Mouse (Mus musculus): ENCODE measurements around the gene Fcgr4. TPM values are rescaled to one million over a fixed set of nuclear protein-coding genes. Genes with fewer than 3 reads are reported as not detected.

The Fcgr4 gene
- polyA plus RNA-seq, 1 experiment = 24.3 TPM

- Histone ChIP-seq H3K27ac (ENCODE audit: control insufficient read depth, insufficient read depth, low read depth, low read length, poor library complexity) (peak overlapping the region; percentile 71), H3K4me1 (ENCODE audit: control insufficient read depth, insufficient read depth, low read length) (peaks cover 1% of the 10 kb centered on the region), H3K4me3 (replicated peaks; ENCODE audit: control insufficient read depth, low read depth, low read length) (peak overlapping the region; percentile 44)
- TF ChIP-seq POLR2A (IDR thresholded peaks at IDR 0.05; ENCODE audit: borderline replicate concordance, control insufficient read depth, low read depth, low read length) = peak; percentile 47; the same call in 1 of the 2 replicates
- no peak for TF ChIP-seq CTCF (IDR thresholded peaks at IDR 0.05; ENCODE audit: control insufficient read depth, insufficient read depth, low read length)
- 5% methylated on average over 21 of the region's 21 CpGs for WGBS
These were observed 20.7 kb upstream of the Fcgr4 start for GRCm38 (mm10) chr1:170997756-170998655.

- H3K27ac ChIP-seq (ENCODE audit: control insufficient read depth, insufficient read depth, low read depth, low read length, poor library complexity) = no peak overlapping the region
- TF ChIP-seq POLR2A (IDR thresholded peaks at IDR 0.05; ENCODE audit: borderline replicate concordance, control insufficient read depth, low read depth, low read length) = no peak
- TF ChIP-seq CTCF (IDR thresholded peaks at IDR 0.05; ENCODE audit: control insufficient read depth, insufficient read depth, low read length) = no peak
- peaks cover 1% of the 10 kb centered on the region; the same call in 1 of the 2 replicates for H3K4me1 ChIP-seq (ENCODE audit: control insufficient read depth, insufficient read depth, low read length)
- no peak overlapping the region for H3K4me3 ChIP-seq (replicated peaks; ENCODE audit: control insufficient read depth, low read depth, low read length)
These were observed 18.9 kb upstream of the Fcgr4 start for GRCm38 (mm10) chr1:170999811-171000210.

- whole genome bisulfite sequencing = 55% methylated on average over 6 of the region's 6 CpGs
- no peak overlapping the region for H3K27ac ChIP-seq (ENCODE audit: control insufficient read depth, insufficient read depth, low read depth, low read length, poor library complexity)
- TF ChIP-seq CTCF (IDR thresholded peaks at IDR 0.05; ENCODE audit: control insufficient read depth, insufficient read depth, low read length) (no peak), POLR2A (IDR thresholded peaks at IDR 0.05; ENCODE audit: borderline replicate concordance, control insufficient read depth, low read depth, low read length) (no peak)
- H3K4me3 ChIP-seq (replicated peaks; ENCODE audit: control insufficient read depth, low read depth, low read length) = no peak overlapping the region
- H3K4me1 ChIP-seq (ENCODE audit: control insufficient read depth, insufficient read depth, low read length) = peaks cover 2% of the 10 kb centered on the region; the same call in 1 of the 2 replicates
These were observed 13.6 kb upstream of the Fcgr4 start for GRCm38 (mm10) chr1:171005081-171005480.

GRCm38 (mm10) chr1:171005586-171005985, 13.1 kb upstream of the Fcgr4 start:
- Histone ChIP-seq H3K4me3 (replicated peaks; ENCODE audit: control insufficient read depth, low read depth, low read length) (no peak overlapping the region), H3K27ac (ENCODE audit: control insufficient read depth, insufficient read depth, low read depth, low read length, poor library complexity) (no peak overlapping the region), H3K4me1 (ENCODE audit: control insufficient read depth, insufficient read depth, low read length) (peaks cover 2% of the 10 kb centered on the region; the same call in 1 of the 2 replicates)
- TF ChIP-seq CTCF (IDR thresholded peaks at IDR 0.05; ENCODE audit: control insufficient read depth, insufficient read depth, low read length) = no peak
- TF ChIP-seq POLR2A (IDR thresholded peaks at IDR 0.05; ENCODE audit: borderline replicate concordance, control insufficient read depth, low read depth, low read length) = no peak

GRCm38 (mm10) chr1:171006335-171006734, 12.4 kb upstream of the Fcgr4 start:
- H3K27ac ChIP-seq (ENCODE audit: control insufficient read depth, insufficient read depth, low read depth, low read length, poor library complexity) = peak overlapping the region; percentile 83; the same call in 1 of the 2 replicates
- H3K4me3 ChIP-seq (replicated peaks; ENCODE audit: control insufficient read depth, low read depth, low read length) = no peak overlapping the region
- whole genome bisulfite sequencing = 25% methylated on average over 4 of the region's 4 CpGs
- TF ChIP-seq POLR2A (IDR thresholded peaks at IDR 0.05; ENCODE audit: borderline replicate concordance, control insufficient read depth, low read depth, low read length) (no peak), CTCF (IDR thresholded peaks at IDR 0.05; ENCODE audit: control insufficient read depth, insufficient read depth, low read length) (no peak)
- H3K4me1 ChIP-seq (ENCODE audit: control insufficient read depth, insufficient read depth, low read length) = peaks cover 2% of the 10 kb centered on the region; the same call in 1 of the 2 replicates

GRCm38 (mm10) chr1:171006905-171007304, 11.8 kb upstream of the Fcgr4 start:
- no peak for TF ChIP-seq POLR2A (IDR thresholded peaks at IDR 0.05; ENCODE audit: borderline replicate concordance, control insufficient read depth, low read depth, low read length)
- peak; percentile 77 for TF ChIP-seq CTCF (IDR thresholded peaks at IDR 0.05; ENCODE audit: control insufficient read depth, insufficient read depth, low read length)
- 75% methylated on average over 2 of the region's 2 CpGs for WGBS
- H3K27ac ChIP-seq (ENCODE audit: control insufficient read depth, insufficient read depth, low read depth, low read length, poor library complexity) = peak overlapping the region; percentile 83
- peaks cover 2% of the 10 kb centered on the region; the same call in 1 of the 2 replicates for H3K4me1 ChIP-seq (ENCODE audit: control insufficient read depth, insufficient read depth, low read length)
- no peak overlapping the region for H3K4me3 ChIP-seq (replicated peaks; ENCODE audit: control insufficient read depth, low read depth, low read length)

GRCm38 (mm10) chr1:171011733-171012132, 7.0 kb upstream of the Fcgr4 start:
- peaks cover under 1% of the 10 kb centered on the region; the same call in 1 of the 2 replicates for H3K4me1 ChIP-seq (ENCODE audit: control insufficient read depth, insufficient read depth, low read length)
- H3K4me3 ChIP-seq (replicated peaks; ENCODE audit: control insufficient read depth, low read depth, low read length) = no peak overlapping the region
- H3K27ac ChIP-seq (ENCODE audit: control insufficient read depth, insufficient read depth, low read depth, low read length, poor library complexity) = no peak overlapping the region
- WGBS = 47% methylated on average over 4 of the region's 4 CpGs
- TF ChIP-seq POLR2A (IDR thresholded peaks at IDR 0.05; ENCODE audit: borderline replicate concordance, control insufficient read depth, low read depth, low read length) (no peak), CTCF (IDR thresholded peaks at IDR 0.05; ENCODE audit: control insufficient read depth, insufficient read depth, low read length) (no peak)

- TF ChIP-seq POLR2A (IDR thresholded peaks at IDR 0.05; ENCODE audit: borderline replicate concordance, control insufficient read depth, low read depth, low read length) = no peak
- TF ChIP-seq CTCF (IDR thresholded peaks at IDR 0.05; ENCODE audit: control insufficient read depth, insufficient read depth, low read length) = no peak
- WGBS = 38% methylated on average over 6 of the region's 6 CpGs
- Histone ChIP-seq H3K4me1 (ENCODE audit: control insufficient read depth, insufficient read depth, low read length) (peaks cover 1% of the 10 kb centered on the region; the same call in 1 of the 2 replicates), H3K4me3 (replicated peaks; ENCODE audit: control insufficient read depth, low read depth, low read length) (peak overlapping the region; percentile 2), H3K27ac (ENCODE audit: control insufficient read depth, insufficient read depth, low read depth, low read length, poor library complexity) (peak overlapping the region; percentile 96)
These were observed 1.9 kb upstream of the Fcgr4 start for GRCm38 (mm10) chr1:171016676-171017356.

All from bone marrow, adult 2 months (tissue).